Mouse (Mus musculus) forebrain, embryonic 12.5 days (tissue): Measurements from ENCODE around the gene Agbl4. TPM values are rescaled to one million over a fixed set of nuclear protein-coding genes. Genes with fewer than 3 reads are reported as not detected.
A peak's percentile ranks its signal among the peaks of the same experiment; 100 is the strongest.

Source experiments
- ATAC-seq: fragments of 200-750 bp; cut with Nextera tagmentation; 2 replicates; pipeline ENCODE4 v1.8.0; 2017; ENCODE audit warnings: moderate TSS enrichment; ENCODE audit not compliant: low FRiP score
- H3K27ac ChIP-seq: fragments of 300-500 bp; sonication (generic); 2 replicates; pipeline ENCODE4 v1.5.1; 2016; ENCODE audit warnings: mild to moderate bottlenecking
- H3K27me3 ChIP-seq: fragments of 300-500 bp; sonication (generic); 2 replicates; pipeline ENCODE4 v1.6.1; 2016; ENCODE audit warnings: mild to moderate bottlenecking
- H3K36me3 ChIP-seq: fragments of 300-500 bp; sonication (generic); replicated peaks from 2 replicates; pipeline ENCODE4 v1.6.1; 2016; ENCODE audit warnings: mild to moderate bottlenecking
- H3K4me1 ChIP-seq: fragments of 300-500 bp; sonication (generic); 2 replicates; pipeline ENCODE4 v1.6.1; 2016
- H3K4me2 ChIP-seq: fragments of 300-500 bp; sonication (generic); 2 replicates; pipeline ENCODE4 v1.6.1; 2016; ENCODE audit warnings: mild to moderate bottlenecking, moderate library complexity
- H3K4me3 ChIP-seq: fragments of 300-500 bp; sonication (generic); replicated peaks from 2 replicates; pipeline ENCODE4 v1.5.1; 2016; ENCODE audit warnings: mild to moderate bottlenecking
- H3K9ac ChIP-seq: fragments of 300-500 bp; sonication (generic); 2 replicates; pipeline ENCODE4 v1.6.1; 2016; ENCODE audit warnings: mild to moderate bottlenecking
- H3K9me3 ChIP-seq: fragments of 300-500 bp; sonication (generic); 2 replicates; pipeline ENCODE4 v1.6.1; 2016
- WGBS: fragments of 180-500 bp; shearing (Covaris S2); methylation state at CpG from one replicate; pipeline ENCODE4 v1.1.7; 2016; 5-methylcytosine and 5-hydroxymethylcytosine counted together
- polyA plus RNA-seq: library from polyadenylated mRNA; unstranded; fragments of >200 nt; fragmentation: Nextera tagmentation; extraction: Ambion mirVana; gene quantifications from 2 replicates; pipeline ENCODE4 v1.2.1, GENCODE M21; 2016

Gene Agbl4
- polyA plus RNA-seq, 1 experiment from 2014 or later: 1.9 TPM

DNA sequence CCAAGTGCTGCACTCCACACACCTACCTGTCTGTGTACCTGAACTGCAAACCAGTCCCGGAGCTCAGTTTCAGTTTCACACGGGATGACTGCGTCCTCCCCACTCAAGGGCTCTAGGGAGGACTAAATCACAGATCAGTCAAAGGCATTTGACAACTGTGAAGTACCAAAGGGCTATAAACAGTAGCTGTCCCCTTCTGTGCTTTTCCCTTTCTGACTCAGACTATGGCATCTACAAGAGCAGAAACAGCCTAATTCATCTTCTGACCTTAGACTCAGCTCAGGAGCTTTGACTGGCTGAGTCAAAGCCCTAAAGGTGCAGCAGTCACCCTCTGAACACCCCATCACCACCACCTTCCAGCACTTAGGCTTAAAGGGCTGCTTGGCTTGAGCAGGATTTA lies 1074.3 kb downstream of the Agbl4 start:
- Histone ChIP-seq H3K4me2 (no peak overlapping the region), H3K27me3 (peaks cover 18% of the 10 kb centered on the region), H3K4me1 (peaks cover 9% of the 10 kb centered on the region; the same call in 1 of the 2 replicates), H3K4me3 (no peak overlapping the region), H3K9ac (no peak overlapping the region), H3K36me3 (no peaks in the 10 kb centered on the region), H3K27ac (no peak overlapping the region), H3K9me3 (no peaks in the 10 kb centered on the region)
- WGBS: 88% methylated on average over 3 of the region's 3 CpGs
- no peak for ATAC-seq

- Histone ChIP-seq H3K4me2 (no peak overlapping the region), H3K4me3 (no peak overlapping the region), H3K27ac (no peak overlapping the region), H3K27me3 (peaks cover 24% of the 10 kb centered on the region), H3K36me3 (no peaks in the 10 kb centered on the region), H3K9me3 (no peaks in the 10 kb centered on the region), H3K4me1 (peaks cover 11% of the 10 kb centered on the region; the same call in 1 of the 2 replicates), H3K9ac (no peak overlapping the region)
- no peak for ATAC-seq
- 53% methylated on average over 3 of the region's 3 CpGs for WGBS
Observed at GRCm38 (mm10) chr4:111472511-111472910, 1075.0 kb downstream of the Agbl4 start.

DNA sequence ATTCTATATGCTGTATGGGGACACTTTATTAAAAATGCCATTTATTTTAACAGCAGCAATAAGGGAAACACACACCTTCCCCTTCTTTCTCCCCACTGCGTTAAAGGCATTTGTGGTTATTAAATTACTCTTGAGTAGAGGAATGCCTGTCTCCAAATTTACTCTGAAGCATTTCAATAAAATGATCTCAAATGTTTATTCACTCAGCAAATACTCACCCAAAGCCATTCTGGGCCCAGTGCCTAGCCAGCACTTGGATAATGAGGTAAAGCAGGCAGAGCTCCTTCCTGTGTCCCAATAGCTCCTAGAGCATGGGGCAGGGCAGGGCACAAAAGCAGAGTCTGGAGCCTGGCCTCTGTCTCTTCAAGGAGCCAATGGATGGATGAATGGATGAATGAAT lies 1075.6 kb downstream of the Agbl4 start:
- H3K27ac ChIP-seq: no peak overlapping the region
- H3K27me3 ChIP-seq: peaks cover 25% of the 10 kb centered on the region
- no peak overlapping the region for H3K4me3 ChIP-seq
- H3K9me3 ChIP-seq: no peaks in the 10 kb centered on the region
- H3K4me2 ChIP-seq: no peak overlapping the region
- peaks cover 16% of the 10 kb centered on the region for H3K4me1 ChIP-seq
- no peaks in the 10 kb centered on the region for H3K36me3 ChIP-seq
- no peak for ATAC-seq
- H3K9ac ChIP-seq: no peak overlapping the region
- WGBS: 81% methylated on average over 1 of the region's 1 CpGs

GRCm38 (mm10) chr4:111475374-111475971 lies 1078.0 kb downstream of the Agbl4 start:
- H3K9me3 ChIP-seq: no peaks in the 10 kb centered on the region
- no peak overlapping the region for H3K4me3 ChIP-seq
- peaks cover 29% of the 10 kb centered on the region for H3K27me3 ChIP-seq
- H3K27ac ChIP-seq: no peak overlapping the region
- WGBS: 63% methylated on average over 10 of the region's 10 CpGs
- no peak overlapping the region for H3K9ac ChIP-seq
- H3K36me3 ChIP-seq: no peaks in the 10 kb centered on the region
- peaks cover 26% of the 10 kb centered on the region for H3K4me1 ChIP-seq
- no peak overlapping the region for H3K4me2 ChIP-seq
- peak; percentile 53; the same call in 1 of the 2 replicates for ATAC-seq

DNA sequence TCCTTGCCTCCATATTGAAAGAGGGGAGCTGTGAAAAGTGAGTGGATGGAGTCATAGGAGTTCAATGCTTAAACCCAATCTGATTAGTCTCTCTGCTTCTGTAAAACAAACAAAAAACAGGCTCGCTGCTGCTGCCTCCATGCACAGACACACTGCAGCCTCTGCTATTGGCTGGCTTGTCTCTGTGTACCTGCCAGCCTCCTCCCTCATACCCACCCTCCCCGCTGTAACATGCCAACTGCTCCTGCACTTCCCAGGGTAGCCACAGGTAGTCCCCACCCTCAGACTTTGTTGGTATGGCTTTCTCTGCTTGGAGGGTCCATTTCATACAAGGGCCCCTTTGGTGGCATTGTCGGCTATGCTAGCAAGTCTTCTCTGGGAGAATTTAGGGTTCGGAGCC lies 1080.0 kb downstream of the Agbl4 start:
- H3K9me3 ChIP-seq: no peaks in the 10 kb centered on the region
- peaks cover 23% of the 10 kb centered on the region for H3K4me1 ChIP-seq
- H3K4me2 ChIP-seq: no peak overlapping the region
- no peak overlapping the region for H3K9ac ChIP-seq
- no peaks in the 10 kb centered on the region for H3K36me3 ChIP-seq
- H3K27me3 ChIP-seq: peaks cover 34% of the 10 kb centered on the region
- no peak overlapping the region for H3K27ac ChIP-seq
- WGBS: 21% methylated on average over 4 of the region's 4 CpGs
- no peak for ATAC-seq
- no peak overlapping the region for H3K4me3 ChIP-seq

- no peak for ATAC-seq
- peaks cover 9% of the 10 kb centered on the region; the same call in 1 of the 2 replicates for H3K27me3 ChIP-seq
- peaks cover 5% of the 10 kb centered on the region for H3K4me1 ChIP-seq
- H3K9me3 ChIP-seq: no peaks in the 10 kb centered on the region
- no peak overlapping the region for H3K27ac ChIP-seq
- H3K9ac ChIP-seq: no peak overlapping the region
- H3K36me3 ChIP-seq: no peaks in the 10 kb centered on the region
- no peak overlapping the region for H3K4me3 ChIP-seq
- WGBS: 92% methylated on average over 5 of the region's 5 CpGs
- H3K4me2 ChIP-seq: no peak overlapping the region
Observed at GRCm38 (mm10) chr4:111483499-111483898, 1086.0 kb downstream of the Agbl4 start.

DNA sequence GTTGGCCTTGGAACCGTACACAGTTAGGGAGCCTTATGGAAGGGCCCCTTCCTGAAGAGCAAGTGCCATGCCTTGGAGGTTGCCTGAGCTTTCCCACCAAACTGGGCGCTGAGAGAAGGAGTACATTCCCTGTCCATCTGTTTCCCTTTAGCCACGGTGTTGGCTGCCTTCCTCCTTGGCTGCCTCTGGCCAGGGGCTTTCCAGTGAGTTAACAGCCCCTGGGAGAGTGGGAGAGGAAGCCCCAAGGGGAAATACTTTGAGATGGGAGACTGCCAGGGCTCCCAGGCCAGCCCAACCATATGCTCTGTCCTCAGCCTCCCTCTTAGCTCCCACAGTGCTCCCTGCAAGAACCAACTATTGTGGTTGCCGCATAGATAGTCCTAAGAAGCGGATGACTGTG lies 1087.7 kb downstream of the Agbl4 start:
- H3K9me3 ChIP-seq: no peaks in the 10 kb centered on the region
- no peaks in the 10 kb centered on the region for H3K36me3 ChIP-seq
- H3K4me3 ChIP-seq: no peak overlapping the region
- H3K4me1 ChIP-seq: no peaks in the 10 kb centered on the region
- no peak overlapping the region for H3K4me2 ChIP-seq
- no peak for ATAC-seq
- H3K27ac ChIP-seq: no peak overlapping the region
- H3K9ac ChIP-seq: no peak overlapping the region
- H3K27me3 ChIP-seq: peaks cover 7% of the 10 kb centered on the region; the same call in 1 of the 2 replicates
- WGBS: 77% methylated on average over 5 of the region's 5 CpGs

DNA sequence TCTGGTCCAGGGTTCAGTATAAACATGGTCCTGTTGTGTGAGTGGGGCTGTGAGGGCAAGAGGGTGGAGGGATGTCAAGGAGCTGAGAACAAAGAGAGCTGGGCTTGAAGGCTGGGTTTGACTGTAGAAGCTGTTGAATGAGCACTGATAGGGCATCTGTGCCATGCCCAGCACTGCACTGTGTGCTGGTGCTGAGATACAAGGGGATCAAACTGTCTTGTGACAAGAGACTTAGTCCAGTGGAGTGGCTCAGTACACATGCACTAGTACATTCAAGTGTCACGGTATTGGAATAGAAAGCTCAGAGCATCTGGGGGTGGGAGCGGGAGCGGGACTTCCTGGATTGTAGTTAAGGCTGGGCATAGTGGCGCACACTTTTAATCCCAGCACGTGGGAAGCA lies 1088.7 kb downstream of the Agbl4 start:
- Histone ChIP-seq H3K9me3 (no peaks in the 10 kb centered on the region), H3K4me1 (no peaks in the 10 kb centered on the region), H3K27ac (no peak overlapping the region), H3K4me3 (no peak overlapping the region), H3K9ac (no peak overlapping the region), H3K36me3 (no peaks in the 10 kb centered on the region), H3K4me2 (no peak overlapping the region), H3K27me3 (0 out of 2 replicates have a peak, but pooled peaks cover 6% of the 10 kb centered on the region)
- no peak for ATAC-seq
- 76% methylated on average over 5 of the region's 5 CpGs for WGBS

GRCm38 (mm10) chr4:111487233-111487843 lies 1089.9 kb downstream of the Agbl4 start:
- H3K9me3 ChIP-seq: no peaks in the 10 kb centered on the region
- no peak overlapping the region for H3K4me2 ChIP-seq
- H3K27me3 ChIP-seq: no peaks in the 10 kb centered on the region
- H3K9ac ChIP-seq: no peak overlapping the region
- H3K4me3 ChIP-seq: no peak overlapping the region
- H3K27ac ChIP-seq: no peak overlapping the region
- H3K36me3 ChIP-seq: no peaks in the 10 kb centered on the region
- WGBS: 94% methylated on average over 4 of the region's 4 CpGs
- H3K4me1 ChIP-seq: no peaks in the 10 kb centered on the region
- no peak for ATAC-seq

DNA sequence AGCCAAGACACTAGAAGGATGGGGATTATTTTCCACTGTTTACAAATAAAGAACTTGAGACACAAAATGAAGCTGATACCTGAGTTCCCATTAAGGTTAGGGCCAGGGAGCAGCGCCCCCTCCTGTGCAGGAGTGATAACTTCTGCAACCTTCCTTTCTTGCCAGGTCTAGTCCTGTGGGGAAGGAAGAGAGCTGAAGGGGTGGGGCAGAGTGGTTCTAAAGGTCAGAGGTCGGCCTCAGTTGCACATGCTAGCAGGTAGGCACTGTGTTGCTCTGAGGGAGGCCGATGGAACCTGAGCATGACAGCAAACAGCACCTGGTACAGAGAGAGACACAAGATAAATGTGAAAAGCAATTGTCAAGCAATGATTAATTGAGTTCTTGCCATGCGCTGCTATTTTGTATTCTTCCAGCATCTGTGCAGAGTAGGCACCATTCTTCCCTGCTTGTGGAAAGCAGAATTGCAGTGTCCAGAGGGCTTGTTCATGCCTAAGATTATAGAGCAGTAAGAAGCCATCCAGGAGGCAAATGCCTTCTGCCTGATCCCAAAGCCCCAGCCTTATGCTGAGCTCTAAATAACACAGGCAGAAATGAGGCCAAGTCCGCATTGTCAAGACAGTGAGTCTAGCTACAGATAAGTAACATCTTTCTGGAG lies 1096.4 kb downstream of the Agbl4 start:
- H3K4me2 ChIP-seq: no peak overlapping the region
- WGBS: 61% methylated on average over 5 of the region's 5 CpGs
- H3K4me1 ChIP-seq: no peaks in the 10 kb centered on the region
- no peaks in the 10 kb centered on the region for H3K9me3 ChIP-seq
- peak; percentile 44; the same call in 1 of the 2 replicates for ATAC-seq
- H3K9ac ChIP-seq: no peak overlapping the region
- H3K4me3 ChIP-seq: no peak overlapping the region
- no peaks in the 10 kb centered on the region for H3K36me3 ChIP-seq
- H3K27me3 ChIP-seq: no peaks in the 10 kb centered on the region
- no peak overlapping the region for H3K27ac ChIP-seq

GRCm38 (mm10) chr4:111495949-111496348 lies 1098.5 kb downstream of the Agbl4 start:
- Histone ChIP-seq H3K4me1 (no peaks in the 10 kb centered on the region), H3K9me3 (no peaks in the 10 kb centered on the region), H3K36me3 (no peaks in the 10 kb centered on the region), H3K27me3 (no peaks in the 10 kb centered on the region), H3K27ac (no peak overlapping the region), H3K4me2 (no peak overlapping the region), H3K9ac (no peak overlapping the region), H3K4me3 (no peak overlapping the region)
- ATAC-seq: peak; percentile 70; the same call in 1 of the 2 replicates
- WGBS: 15% methylated on average over 2 of the region's 2 CpGs

DNA sequence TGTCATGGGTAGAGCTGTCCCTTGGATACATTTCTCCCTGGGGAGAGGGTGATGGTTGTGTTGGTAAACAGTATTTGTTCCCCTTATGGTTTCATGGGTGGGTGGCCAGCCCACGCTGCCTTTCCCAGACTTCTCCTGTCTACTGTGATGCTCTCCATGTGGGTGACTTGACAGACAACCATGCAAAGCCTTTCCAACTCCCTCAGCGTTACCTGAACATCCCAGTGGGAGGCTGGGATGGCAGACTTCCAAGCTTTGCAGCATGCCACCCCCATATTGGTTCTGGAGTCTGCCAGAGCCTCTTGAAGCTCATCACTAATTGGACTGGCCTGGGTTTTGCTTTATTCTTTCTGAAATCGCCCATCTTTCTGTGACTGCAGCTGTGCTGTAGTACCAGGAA lies 1101.3 kb downstream of the Agbl4 start:
- no peaks in the 10 kb centered on the region for H3K27me3 ChIP-seq
- no peak overlapping the region for H3K4me3 ChIP-seq
- 72% methylated on average over 3 of the region's 3 CpGs for WGBS
- no peaks in the 10 kb centered on the region for H3K36me3 ChIP-seq
- no peaks in the 10 kb centered on the region for H3K4me1 ChIP-seq
- ATAC-seq: no peak
- H3K9me3 ChIP-seq: no peaks in the 10 kb centered on the region
- H3K9ac ChIP-seq: no peak overlapping the region
- no peak overlapping the region for H3K27ac ChIP-seq
- H3K4me2 ChIP-seq: no peak overlapping the region

DNA sequence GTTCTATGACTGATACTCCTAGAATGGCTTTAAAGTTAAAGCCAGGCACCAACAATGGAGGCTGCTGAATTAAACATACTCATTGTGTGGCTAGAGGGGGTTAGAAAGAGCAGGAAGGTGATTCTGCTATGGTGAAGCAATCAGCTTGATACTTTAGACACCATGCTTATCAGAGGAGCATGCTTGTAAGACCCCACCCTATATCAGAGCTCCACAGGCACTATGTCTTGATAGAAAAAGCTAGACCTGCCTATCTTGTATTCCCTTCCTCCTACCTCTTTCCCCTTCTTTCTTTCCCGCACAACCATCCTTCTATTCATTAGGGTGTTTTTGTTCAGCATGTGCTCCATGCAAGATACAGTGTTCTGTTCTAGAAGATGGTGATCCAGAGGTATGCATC lies 1104.0 kb downstream of the Agbl4 start:
- no peak overlapping the region for H3K9ac ChIP-seq
- no peaks in the 10 kb centered on the region for H3K27me3 ChIP-seq
- H3K4me1 ChIP-seq: no peaks in the 10 kb centered on the region
- H3K27ac ChIP-seq: no peak overlapping the region
- no peak for ATAC-seq
- H3K36me3 ChIP-seq: no peaks in the 10 kb centered on the region
- 83% methylated on average over 1 of the region's 1 CpGs for WGBS
- no peak overlapping the region for H3K4me3 ChIP-seq
- no peak overlapping the region for H3K4me2 ChIP-seq
- H3K9me3 ChIP-seq: no peaks in the 10 kb centered on the region
